Mouse (Mus musculus) forebrain, postnatal 0 days (tissue): ENCODE measurements at regions not wholly inside any gene's neighbourhood (a gene's known extent, or its start where the extent isn't known, plus 50 kb on each side); places are given as distances from the start of the nearest gene placed in this dataset.
A peak's percentile ranks its signal among the peaks of the same experiment; 100 is the strongest.

Experiments
- ATAC-seq: fragments of 200-750 bp; cut with Nextera tagmentation; 2 replicates; pipeline ENCODE4 v1.8.0; 2017; ENCODE audit warnings: mild to moderate bottlenecking, moderate library complexity
- DNase-seq: peaks from one replicate; pipeline ENCODE4 v3.0.0-alpha.2; 2015
- H3K27ac ChIP-seq: fragments of 300-500 bp; sonication (generic); 2 replicates; pipeline ENCODE4 v1.5.1; 2014; ENCODE audit warnings: low read depth, mild to moderate bottlenecking, antibody characterized with exemption, low read length, moderate library complexity, mixed read lengths
- H3K27me3 ChIP-seq: fragments of 300-500 bp; sonication (generic); 2 replicates; pipeline ENCODE4 v1.6.1; 2014; ENCODE audit warnings: mild to moderate bottlenecking, low read length, mixed read lengths; ENCODE audit not compliant: insufficient read depth
- H3K36me3 ChIP-seq: fragments of 300-500 bp; sonication (generic); 2 replicates; pipeline ENCODE4 v1.6.1; 2014; ENCODE audit warnings: mild to moderate bottlenecking, moderate library complexity; ENCODE audit not compliant: insufficient read depth
- H3K4me1 ChIP-seq: fragments of 300-500 bp; sonication (generic); 2 replicates; pipeline ENCODE4 v1.6.1; 2014; ENCODE audit warnings: antibody characterized with exemption; ENCODE audit not compliant: insufficient read depth
- H3K4me2 ChIP-seq: fragments of 300-500 bp; sonication (generic); 2 replicates; pipeline ENCODE4 v1.6.1; 2014; ENCODE audit warnings: low read depth, mild to moderate bottlenecking, moderate library complexity
- H3K4me3 ChIP-seq: fragments of 300-500 bp; sonication (generic); 2 replicates; pipeline ENCODE4 v1.5.1; 2014; ENCODE audit warnings: low read depth, low read length, mixed read lengths
- H3K9ac ChIP-seq: fragments of 300-500 bp; sonication (generic); 2 replicates; pipeline ENCODE4 v1.6.1; 2014; ENCODE audit warnings: mild to moderate bottlenecking
- H3K9me3 ChIP-seq: fragments of 300-500 bp; sonication (generic); 2 replicates; pipeline ENCODE4 v1.6.1; 2016; ENCODE audit warnings: low read length
- CTCF ChIP-seq: sonication (generic); IDR thresholded peaks from 2 replicates; pipeline ENCODE4 v1.5.1; 2016; ENCODE audit warnings: antibody characterized with exemption, control low read depth, low read depth
- WGBS: fragments of 180-500 bp; shearing (Covaris S2); extraction: QIAGEN DNeasy Blood & Tissue Kit; methylation state at CpG from one replicate; pipeline ENCODE4 v1.1.7; 2014; 5-methylcytosine and 5-hydroxymethylcytosine counted together

- no peak overlapping the region for H3K27ac ChIP-seq
- 0 out of 2 replicates have a peak, but pooled peaks cover 4% of the 10 kb centered on the region for H3K4me1 ChIP-seq
- no peak for ATAC-seq
- no peaks in the 10 kb centered on the region for H3K36me3 ChIP-seq
- 63% methylated on average over 5 of the region's 5 CpGs for WGBS
- no peak for TF ChIP-seq CTCF
- H3K27me3 ChIP-seq, result no peaks in the 10 kb centered on the region
- no peak overlapping the region for H3K4me2 ChIP-seq
- no peak for DNase-seq
- no peak overlapping the region for H3K4me3 ChIP-seq
- H3K9me3 ChIP-seq, result no peaks in the 10 kb centered on the region
- no peak overlapping the region for H3K9ac ChIP-seq
Measured at GRCm38 (mm10) chr12:107811231-107811630, 192.2 kb downstream of the Bcl11b start.

GRCm38 (mm10) chr12:107812549-107813335, 190.7 kb downstream of the Bcl11b start:
- TF ChIP-seq CTCF, result no peak
- Histone ChIP-seq H3K4me2 (no peak overlapping the region), H3K4me1 (0 out of 2 replicates have a peak, but pooled peaks cover 3% of the 10 kb centered on the region), H3K9me3 (no peaks in the 10 kb centered on the region), H3K4me3 (no peak overlapping the region), H3K9ac (no peak overlapping the region), H3K27ac (no peak overlapping the region), H3K36me3 (no peaks in the 10 kb centered on the region), H3K27me3 (no peaks in the 10 kb centered on the region)
- ATAC-seq, result peak; percentile 32; the same call in 1 of the 2 replicates
- 49% methylated on average over 14 of the region's 14 CpGs for WGBS
- DNase-seq, result no peak

GRCm38 (mm10) chr12:107814926-107815325, 188.5 kb downstream of the Bcl11b start:
- TF ChIP-seq CTCF, result no peak
- Histone ChIP-seq H3K4me1 (no peaks in the 10 kb centered on the region), H3K9ac (no peak overlapping the region), H3K9me3 (no peaks in the 10 kb centered on the region), H3K36me3 (no peaks in the 10 kb centered on the region), H3K4me3 (no peak overlapping the region), H3K27ac (no peak overlapping the region), H3K4me2 (no peak overlapping the region), H3K27me3 (no peaks in the 10 kb centered on the region)
- DNase-seq (no peak), ATAC-seq (no peak)
- WGBS, result 85% methylated on average over 7 of the region's 7 CpGs

- 87% methylated on average over 5 of the region's 5 CpGs for WGBS
- no peak for DNase-seq
- no peaks in the 10 kb centered on the region for H3K9me3 ChIP-seq
Measured at GRCm38 (mm10) chr12:107823768-107824394, 179.5 kb downstream of the Bcl11b start.

GRCm38 (mm10) chr12:107825921-107826320, 177.5 kb downstream of the Bcl11b start:
- no peak for TF ChIP-seq CTCF
- Histone ChIP-seq H3K4me3 (no peak overlapping the region), H3K9me3 (no peaks in the 10 kb centered on the region), H3K27ac (no peak overlapping the region), H3K27me3 (no peaks in the 10 kb centered on the region), H3K36me3 (no peaks in the 10 kb centered on the region), H3K9ac (no peak overlapping the region), H3K4me2 (no peak overlapping the region), H3K4me1 (no peaks in the 10 kb centered on the region)
- 90% methylated on average over 4 of the region's 4 CpGs for WGBS
- ATAC-seq (no peak), DNase-seq (no peak)

More at GRCm38 (mm10) chr12:107823768-107824394, 179.5 kb downstream of the Bcl11b start:
- Histone ChIP-seq H3K36me3 (no peaks in the 10 kb centered on the region), H3K4me1 (no peaks in the 10 kb centered on the region), H3K4me2 (no peak overlapping the region), H3K9ac (no peak overlapping the region), H3K27ac (no peak overlapping the region), H3K27me3 (no peaks in the 10 kb centered on the region), H3K4me3 (no peak overlapping the region)
- no peak for TF ChIP-seq CTCF
- no peak for ATAC-seq

GRCm38 (mm10) chr12:107831400-107832128, 171.8 kb downstream of the Bcl11b start:
- H3K4me3 ChIP-seq, result no peak overlapping the region
- H3K9me3 ChIP-seq, result no peaks in the 10 kb centered on the region
- DNase-seq (no peak), ATAC-seq (no peak)
- WGBS, result 49% methylated on average over 12 of the region's 13 CpGs
- H3K27ac ChIP-seq, result no peak overlapping the region
- no peak overlapping the region for H3K4me2 ChIP-seq
- H3K36me3 ChIP-seq, result no peaks in the 10 kb centered on the region
- no peaks in the 10 kb centered on the region for H3K27me3 ChIP-seq
- H3K4me1 ChIP-seq, result no peaks in the 10 kb centered on the region
- no peak for TF ChIP-seq CTCF
- no peak overlapping the region for H3K9ac ChIP-seq

GRCm38 (mm10) chr12:107833001-107833400, 170.4 kb downstream of the Bcl11b start:
- WGBS, result 97% methylated on average over 8 of the region's 8 CpGs
- Histone ChIP-seq H3K4me1 (no peaks in the 10 kb centered on the region), H3K9ac (no peak overlapping the region), H3K27me3 (no peaks in the 10 kb centered on the region), H3K36me3 (no peaks in the 10 kb centered on the region), H3K4me2 (no peak overlapping the region), H3K4me3 (no peak overlapping the region), H3K9me3 (no peaks in the 10 kb centered on the region), H3K27ac (no peak overlapping the region)
- DNase-seq, result no peak
- ATAC-seq, result no peak
- TF ChIP-seq CTCF, result no peak
